Mouse (Mus musculus): ENCODE measurements around the gene Atp5k. TPM values are rescaled to one million over a fixed set of nuclear protein-coding genes. Genes with fewer than 3 reads are reported as not detected.

The Atp5k gene
- polyA plus RNA-seq, 1 experiment: 222 TPM

DNA sequence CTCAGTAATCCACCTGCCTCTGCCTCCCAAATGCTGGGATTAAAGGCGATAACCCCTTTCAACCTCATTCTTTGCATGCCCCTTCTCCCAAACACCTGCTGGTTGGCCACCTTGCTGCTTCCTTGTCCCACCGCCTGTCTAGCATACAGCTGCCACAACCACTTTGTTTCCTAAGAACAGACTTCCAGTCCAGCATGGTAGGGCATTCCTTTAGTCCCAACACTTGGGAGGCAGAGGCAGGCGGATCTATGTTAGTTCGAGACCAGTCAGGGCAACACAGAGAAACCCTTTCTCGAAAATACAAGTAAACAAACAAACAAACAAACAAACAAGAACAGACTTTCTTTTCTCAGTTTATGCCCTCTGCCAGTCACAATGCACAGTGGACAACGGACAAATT is 26.2 kb upstream of the Atp5k start:
- TF ChIP-seq POLR2A (IDR thresholded peaks at IDR 0.05; ENCODE audit: borderline replicate concordance, low read depth, low read length) (no peak), CTCF (IDR thresholded peaks at IDR 0.05; ENCODE audit: low read depth, low read length) (no peak)
- Histone ChIP-seq H3K4me3 (ENCODE audit: insufficient read depth, low read length) (peak overlapping the region; percentile 95), H3K4me1 (ENCODE audit: control insufficient read depth, insufficient read depth, low read length) (peaks cover 13% of the 10 kb centered on the region), H3K27ac (ENCODE audit: insufficient read depth, low read depth, low read length) (no peak overlapping the region)

GRCm38 (mm10) chr5:108458706-108459105 is 24.5 kb upstream of the Atp5k start:
- no peak for TF ChIP-seq CTCF (IDR thresholded peaks at IDR 0.05; ENCODE audit: low read depth, low read length)
- no peak for TF ChIP-seq POLR2A (IDR thresholded peaks at IDR 0.05; ENCODE audit: borderline replicate concordance, low read depth, low read length)

GRCm38 (mm10) chr5:108454094-108454493 is 19.8 kb upstream of the Atp5k start:
- H3K4me1 ChIP-seq (ENCODE audit: control insufficient read depth, insufficient read depth, low read length): peaks cover 3% of the 10 kb centered on the region; the same call in 1 of the 2 replicates
- TF ChIP-seq CTCF (IDR thresholded peaks at IDR 0.05; ENCODE audit: low read depth, low read length) (no peak), POLR2A (IDR thresholded peaks at IDR 0.05; ENCODE audit: borderline replicate concordance, low read depth, low read length) (no peak)
- no peak overlapping the region for H3K27ac ChIP-seq (ENCODE audit: insufficient read depth, low read depth, low read length)
- no peak overlapping the region for H3K4me3 ChIP-seq (ENCODE audit: insufficient read depth, low read length)

More at GRCm38 (mm10) chr5:108458706-108459105, 24.5 kb upstream of the Atp5k start:
- H3K4me1 ChIP-seq (ENCODE audit: control insufficient read depth, insufficient read depth, low read length): peaks cover 13% of the 10 kb centered on the region
- H3K4me3 ChIP-seq (ENCODE audit: insufficient read depth, low read length): no peak overlapping the region
- H3K27ac ChIP-seq (ENCODE audit: insufficient read depth, low read depth, low read length): no peak overlapping the region

- Histone ChIP-seq H3K4me3 (ENCODE audit: insufficient read depth, low read length) (no peak overlapping the region), H3K27ac (ENCODE audit: insufficient read depth, low read depth, low read length) (no peak overlapping the region), H3K4me1 (ENCODE audit: control insufficient read depth, insufficient read depth, low read length) (peaks cover 15% of the 10 kb centered on the region)
- TF ChIP-seq POLR2A (IDR thresholded peaks at IDR 0.05; ENCODE audit: borderline replicate concordance, low read depth, low read length): no peak
- no peak for TF ChIP-seq CTCF (IDR thresholded peaks at IDR 0.05; ENCODE audit: low read depth, low read length)
Measured at GRCm38 (mm10) chr5:108452422-108452821, 18.2 kb upstream of the Atp5k start.

DNA sequence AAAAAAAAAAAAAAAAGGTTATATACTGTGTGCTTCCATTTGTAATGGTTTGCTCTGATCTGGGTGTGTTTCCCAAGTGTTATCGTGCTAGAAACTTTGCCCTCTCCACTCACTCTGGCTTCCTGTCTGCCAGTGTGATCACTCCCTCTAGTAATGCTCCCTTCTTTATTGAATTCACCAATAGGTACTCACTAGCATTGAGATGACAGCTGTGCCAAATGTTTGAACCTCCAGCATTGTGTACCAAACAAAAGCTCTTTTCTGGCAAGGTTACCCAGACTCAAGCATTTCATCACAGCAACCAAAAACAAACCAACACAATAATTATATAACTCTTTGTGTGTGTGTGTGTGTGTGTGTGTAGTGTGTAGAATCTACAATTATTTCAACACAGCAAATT is 17.4 kb upstream of the Atp5k start:
- Histone ChIP-seq H3K27ac (ENCODE audit: insufficient read depth, low read depth, low read length) (no peak overlapping the region), H3K4me1 (ENCODE audit: control insufficient read depth, insufficient read depth, low read length) (peaks cover 23% of the 10 kb centered on the region), H3K4me3 (ENCODE audit: insufficient read depth, low read length) (no peak overlapping the region)
- TF ChIP-seq POLR2A (IDR thresholded peaks at IDR 0.05; ENCODE audit: borderline replicate concordance, low read depth, low read length): no peak
- TF ChIP-seq CTCF (IDR thresholded peaks at IDR 0.05; ENCODE audit: low read depth, low read length): no peak

- Histone ChIP-seq H3K27ac (ENCODE audit: insufficient read depth, low read depth, low read length) (no peak overlapping the region), H3K4me3 (ENCODE audit: insufficient read depth, low read length) (no peak overlapping the region), H3K4me1 (ENCODE audit: control insufficient read depth, insufficient read depth, low read length) (peaks cover 26% of the 10 kb centered on the region)
- no peak for TF ChIP-seq CTCF (IDR thresholded peaks at IDR 0.05; ENCODE audit: low read depth, low read length)
- TF ChIP-seq POLR2A (IDR thresholded peaks at IDR 0.05; ENCODE audit: borderline replicate concordance, low read depth, low read length): no peak
Measured at GRCm38 (mm10) chr5:108450837-108451540, 16.7 kb upstream of the Atp5k start.

GRCm38 (mm10) chr5:108448785-108449668 is 14.8 kb upstream of the Atp5k start, which contains the start of gene Mfsd7a:
Gene Mfsd7a, minus strand, starts transcription at chr5:108448891.
- Histone ChIP-seq H3K4me1 (ENCODE audit: control insufficient read depth, insufficient read depth, low read length) (peaks cover 26% of the 10 kb centered on the region), H3K27ac (ENCODE audit: insufficient read depth, low read depth, low read length) (no peak within 1 kb of the TSS), H3K4me3 (ENCODE audit: insufficient read depth, low read length) (peak within 1 kb of the TSS; percentile 12; the same call in 1 of the 2 replicates)
- TF ChIP-seq POLR2A (IDR thresholded peaks at IDR 0.05; ENCODE audit: borderline replicate concordance, low read depth, low read length): no peak
- no peak for TF ChIP-seq CTCF (IDR thresholded peaks at IDR 0.05; ENCODE audit: low read depth, low read length)

DNA sequence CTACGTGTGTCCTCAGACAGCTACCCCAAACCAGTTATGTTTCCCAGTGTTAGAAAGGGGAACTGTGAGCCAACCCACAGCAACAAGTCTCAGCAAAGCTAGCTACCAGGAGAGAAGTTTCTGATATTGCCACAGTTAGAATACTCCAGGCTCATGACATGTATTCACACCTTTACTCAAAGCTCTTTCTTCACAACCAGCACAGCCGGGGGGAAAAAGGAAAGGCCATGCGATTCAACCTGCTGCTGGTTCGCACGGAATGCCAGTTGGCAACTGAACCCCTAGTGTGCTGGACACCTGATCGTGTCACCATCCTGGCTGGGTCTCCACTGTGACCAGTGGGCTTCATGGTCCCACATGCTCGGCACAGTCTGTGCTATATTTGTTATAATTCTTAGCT is 13.6 kb upstream of the Atp5k start:
- Histone ChIP-seq H3K4me1 (ENCODE audit: control insufficient read depth, insufficient read depth, low read length) (peaks cover 26% of the 10 kb centered on the region), H3K4me3 (ENCODE audit: insufficient read depth, low read length) (no peak overlapping the region), H3K27ac (ENCODE audit: insufficient read depth, low read depth, low read length) (no peak overlapping the region)
- no peak for TF ChIP-seq CTCF (IDR thresholded peaks at IDR 0.05; ENCODE audit: low read depth, low read length)
- TF ChIP-seq POLR2A (IDR thresholded peaks at IDR 0.05; ENCODE audit: borderline replicate concordance, low read depth, low read length): no peak

DNA sequence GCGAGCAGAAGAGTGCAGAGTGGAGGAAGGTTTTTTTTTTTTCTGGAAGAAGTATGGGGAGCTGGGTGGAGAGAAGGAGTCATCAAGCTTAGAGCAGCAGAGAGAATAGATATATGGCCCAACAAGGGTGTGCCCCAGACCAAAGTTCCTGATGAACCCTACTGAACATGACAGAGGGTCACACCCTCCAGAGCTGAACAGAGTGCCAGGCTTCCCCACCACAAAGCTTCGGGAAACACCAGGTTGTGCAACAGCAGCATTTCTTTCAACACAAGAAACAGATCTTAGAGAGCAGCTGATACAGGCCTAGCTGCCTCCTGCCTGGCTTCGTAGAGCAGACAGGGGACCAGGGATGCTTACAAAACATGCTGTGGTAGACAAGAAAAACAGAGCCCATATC is 12.7 kb upstream of the Atp5k start:
- Histone ChIP-seq H3K27ac (ENCODE audit: insufficient read depth, low read depth, low read length) (no peak overlapping the region), H3K4me1 (ENCODE audit: control insufficient read depth, insufficient read depth, low read length) (peaks cover 26% of the 10 kb centered on the region), H3K4me3 (ENCODE audit: insufficient read depth, low read length) (no peak overlapping the region)
- no peak for TF ChIP-seq POLR2A (IDR thresholded peaks at IDR 0.05; ENCODE audit: borderline replicate concordance, low read depth, low read length)
- TF ChIP-seq CTCF (IDR thresholded peaks at IDR 0.05; ENCODE audit: low read depth, low read length): no peak

DNA sequence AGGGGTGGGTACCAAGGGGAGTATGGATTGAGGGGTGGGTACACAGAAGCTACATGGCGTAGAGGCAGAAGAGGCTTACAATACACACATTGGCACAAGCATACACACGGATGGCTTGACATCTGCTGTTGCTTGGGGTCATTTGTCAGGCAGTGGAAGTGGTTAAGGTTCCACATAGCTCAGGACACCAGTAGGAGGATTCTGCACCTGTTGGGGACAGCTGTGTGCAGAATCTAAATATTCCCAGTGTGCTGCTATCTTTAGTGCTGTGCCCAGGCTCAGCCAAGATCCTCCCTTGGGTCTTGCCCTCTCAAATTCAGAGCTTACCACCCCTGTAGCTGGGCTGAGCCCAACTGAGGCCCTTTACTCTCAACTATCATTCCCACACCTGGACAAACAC is 1.9 kb upstream of the Atp5k start:
- TF ChIP-seq CTCF (IDR thresholded peaks at IDR 0.05; ENCODE audit: low read depth, low read length) (no peak), POLR2A (IDR thresholded peaks at IDR 0.05; ENCODE audit: borderline replicate concordance, low read depth, low read length) (no peak)

More for the DNA sequence above, 1.9 kb upstream of the Atp5k start:
- Histone ChIP-seq H3K4me3 (ENCODE audit: insufficient read depth, low read length) (no peak overlapping the region), H3K27ac (ENCODE audit: insufficient read depth, low read depth, low read length) (no peak overlapping the region), H3K4me1 (ENCODE audit: control insufficient read depth, insufficient read depth, low read length) (peaks cover 4% of the 10 kb centered on the region; the same call in 1 of the 2 replicates)

All from bone marrow macrophage, adult 2 months (primary cell).